Mouse (Mus musculus): ENCODE measurements around the gene Agap2.

The Agap2 gene

DNA sequence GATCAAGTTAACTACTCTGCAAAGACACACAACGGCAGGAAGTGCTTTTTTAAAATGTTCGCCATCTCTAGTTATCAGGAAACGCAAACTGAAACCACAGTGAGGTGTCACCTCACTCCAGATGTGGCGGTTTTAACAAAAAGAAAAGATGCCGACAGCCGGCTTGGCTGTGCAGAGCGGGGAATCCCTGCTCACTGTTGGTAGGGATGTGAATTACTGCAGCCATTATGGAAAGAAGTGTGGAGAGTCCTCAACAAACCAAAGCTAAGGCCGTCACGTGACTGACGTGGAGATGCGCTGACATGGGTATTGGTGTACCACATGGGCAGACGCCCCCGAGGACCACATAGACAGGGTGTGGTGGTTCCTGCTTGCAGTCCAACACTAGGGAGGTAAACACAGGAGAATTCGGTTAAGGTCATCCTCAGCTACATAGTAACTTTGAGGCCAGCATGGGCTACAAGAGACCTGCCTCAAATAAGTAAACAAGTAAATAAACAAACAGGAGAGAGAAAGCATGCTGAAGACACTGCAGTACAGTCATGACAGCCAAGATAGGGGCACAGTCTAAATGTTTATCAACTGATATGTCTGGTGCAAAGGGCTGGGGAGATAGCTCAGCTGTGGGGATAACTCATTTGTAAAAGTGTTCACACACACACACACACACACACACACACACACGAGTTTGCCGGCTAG, 32.6 kb downstream of the Agap2 start:
- peak; percentile 87 for DNase-seq (ENCODE audit: low read depth)

DNA sequence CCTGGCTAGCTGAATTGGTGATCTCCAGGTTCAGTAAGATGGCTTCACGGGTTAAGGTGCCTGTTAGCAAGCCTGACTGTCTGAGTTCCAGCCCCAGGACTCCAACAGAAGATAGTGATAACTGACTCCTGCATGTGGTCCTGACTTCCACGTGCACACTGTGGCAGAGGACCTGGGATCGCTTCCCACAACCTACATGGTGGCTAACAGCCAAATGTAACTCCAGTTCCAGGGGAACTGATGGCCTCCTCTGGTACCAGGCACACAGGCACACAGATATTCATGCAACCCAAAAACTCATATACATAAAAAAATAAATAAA, 33.1 kb downstream of the Agap2 start:
- no peak for DNase-seq (ENCODE audit: low read depth)

DNA sequence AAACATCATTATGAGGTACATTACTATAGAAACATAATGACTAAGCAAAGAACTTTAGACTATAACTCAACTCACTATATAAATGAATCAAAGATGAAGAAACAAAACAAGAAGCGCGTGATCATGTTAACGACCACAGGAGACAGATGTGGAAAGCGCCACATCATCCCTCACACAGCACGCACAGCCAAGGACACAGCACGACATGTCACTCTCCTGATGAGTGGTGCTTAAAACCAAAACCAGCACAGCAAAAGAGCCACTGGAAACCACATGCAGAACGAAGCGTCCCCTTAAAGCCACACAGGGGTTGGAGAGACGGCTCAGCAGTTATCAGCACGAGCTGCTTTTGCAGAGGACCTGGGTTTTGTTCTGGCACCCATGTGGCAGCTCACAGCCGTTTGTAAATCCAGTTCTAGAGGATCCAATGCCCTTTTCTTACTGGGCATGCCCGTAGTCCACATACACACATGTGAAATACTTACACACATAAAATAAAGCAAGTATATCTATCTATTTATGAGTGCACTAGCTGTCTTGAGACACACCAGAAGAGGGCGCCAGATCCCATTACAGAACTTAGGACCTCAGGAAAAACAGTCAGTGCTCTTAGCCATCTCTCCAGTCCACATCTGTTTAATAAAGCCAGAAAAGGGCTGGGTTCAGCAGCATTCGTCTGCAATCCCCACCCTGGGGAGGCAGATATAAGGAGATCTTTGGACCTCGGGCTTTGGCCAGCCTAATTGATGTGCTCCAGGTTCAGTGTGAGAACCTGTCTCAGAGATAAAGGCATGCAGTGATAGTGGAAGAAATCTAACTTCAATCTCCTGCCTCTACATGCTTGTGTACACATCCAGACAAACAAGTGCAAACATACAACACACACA, 36.2 kb downstream of the Agap2 start:
- peak; percentile 66 for DNase-seq (ENCODE audit: low read depth)

DNA sequence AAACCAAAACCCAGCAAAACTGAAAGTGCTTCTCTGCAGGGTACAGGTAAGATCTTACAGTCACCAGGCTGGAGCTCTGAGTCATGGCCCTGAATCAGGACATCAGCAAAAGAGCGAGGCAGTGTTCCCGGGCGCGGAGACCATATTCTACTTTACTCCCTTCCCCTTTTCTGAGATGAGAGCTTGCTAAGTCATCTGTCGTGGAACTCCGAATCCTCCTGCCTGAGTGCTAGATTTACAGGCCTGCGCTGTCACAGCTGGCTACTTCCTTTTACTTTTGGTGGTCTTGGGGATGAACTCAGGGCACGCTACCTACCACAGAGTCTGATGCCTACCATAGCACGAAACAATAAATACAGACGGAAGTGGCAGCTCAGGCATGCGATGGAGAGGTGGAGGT, 39.3 kb downstream of the Agap2 start:
- peak; percentile 55 for DNase-seq (ENCODE audit: low read depth)

DNA sequence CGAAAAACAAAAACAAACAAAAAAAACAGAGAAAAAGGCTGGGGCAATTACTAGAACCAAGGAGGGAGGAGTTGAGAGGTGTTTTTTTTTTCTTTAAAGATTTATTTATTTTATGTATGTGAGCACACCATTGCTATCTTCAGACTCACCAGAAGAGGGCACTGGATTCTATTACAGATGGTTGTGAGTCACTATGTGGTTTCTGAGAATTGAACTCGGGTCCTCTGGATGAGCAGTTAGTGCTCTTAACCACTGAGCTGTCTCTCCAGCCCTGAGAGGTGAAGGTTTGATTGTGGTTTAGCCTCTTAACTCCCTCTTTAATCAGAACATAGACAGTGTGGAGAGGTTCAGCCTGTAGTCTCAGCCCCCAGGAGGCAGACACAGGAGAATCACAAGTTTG, 40.0 kb downstream of the Agap2 start:
- peak; percentile 76 for DNase-seq (ENCODE audit: low read depth)

DNA sequence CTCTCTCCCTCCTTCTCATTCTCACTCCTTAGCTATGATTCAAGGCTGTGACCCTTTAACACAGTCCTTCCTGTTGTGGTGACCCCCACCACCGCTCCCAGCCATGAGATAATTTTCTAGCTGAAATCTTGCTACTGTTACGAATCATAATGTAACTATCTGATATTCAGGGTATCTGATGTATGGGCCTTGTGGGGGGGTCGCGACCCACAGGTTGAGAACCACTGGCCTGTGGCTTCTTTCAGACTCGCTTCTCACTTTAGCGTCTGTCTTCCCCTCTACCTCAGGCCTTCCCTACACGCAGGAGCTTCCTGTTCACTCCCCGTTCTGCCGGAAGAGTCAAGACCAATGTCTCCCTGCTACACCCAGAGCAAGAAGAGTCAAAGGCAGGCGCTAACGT, 43.4 kb downstream of the Agap2 start:
- no peak for DNase-seq (ENCODE audit: low read depth)

DNA sequence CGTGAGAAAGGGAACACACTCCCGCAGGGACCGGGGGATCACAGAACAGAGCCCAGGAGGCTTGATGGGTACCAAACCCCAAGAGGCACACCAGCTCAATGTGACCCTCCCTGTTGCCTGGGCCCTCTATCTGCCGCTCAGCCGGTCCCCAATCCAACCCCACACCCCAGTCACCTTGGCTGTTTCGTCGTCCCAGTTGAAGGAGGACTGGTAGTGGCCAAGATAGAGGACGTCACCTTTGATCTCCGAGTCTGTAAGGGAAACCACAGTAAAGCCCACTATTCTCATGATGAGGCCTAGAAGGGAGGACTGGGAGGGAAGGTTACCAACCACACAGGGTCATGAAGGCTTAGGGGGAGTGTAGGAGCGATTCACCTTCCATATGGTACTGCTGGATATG, 44.1 kb downstream of the Agap2 start:
- DNase-seq (ENCODE audit: low read depth) = no peak

DNA sequence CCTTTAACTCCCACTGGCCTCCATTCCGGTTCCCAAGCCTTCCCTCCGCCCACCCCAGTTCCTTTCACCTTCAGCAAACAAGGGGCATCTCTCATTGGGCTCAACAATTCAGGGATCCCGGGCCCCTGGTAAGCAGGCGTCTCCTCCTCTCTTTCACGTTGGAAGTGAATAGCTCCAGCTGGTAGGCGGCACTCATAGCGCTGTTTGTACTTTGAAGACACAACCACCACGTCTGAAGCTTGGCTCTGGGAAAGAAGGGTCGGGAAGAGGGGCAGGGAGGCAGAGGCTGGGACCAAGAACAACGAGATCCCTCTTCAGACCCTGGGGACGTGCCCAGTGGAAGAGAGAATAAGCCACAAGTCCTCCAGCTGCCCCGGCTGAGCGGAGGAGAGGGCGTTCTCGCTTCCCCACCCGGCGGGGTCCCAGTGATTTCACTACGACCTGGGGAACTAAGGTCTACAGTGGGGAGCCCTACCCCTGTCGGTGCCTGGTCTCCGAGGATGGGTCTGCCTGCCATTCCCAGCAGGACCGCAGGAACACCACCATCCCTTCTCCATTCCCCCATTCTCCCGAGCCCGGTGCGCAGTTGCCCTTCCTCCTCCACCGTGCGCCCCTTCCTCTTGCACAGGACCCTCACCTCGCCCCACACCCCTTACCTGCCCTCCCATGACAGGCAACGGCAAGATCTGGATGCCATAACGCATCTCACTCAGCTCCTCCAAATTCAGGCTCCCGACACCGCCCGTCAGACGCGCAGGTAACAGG, 45.4 kb downstream of the Agap2 start:
- no peak for DNase-seq (ENCODE audit: low read depth)

DNA sequence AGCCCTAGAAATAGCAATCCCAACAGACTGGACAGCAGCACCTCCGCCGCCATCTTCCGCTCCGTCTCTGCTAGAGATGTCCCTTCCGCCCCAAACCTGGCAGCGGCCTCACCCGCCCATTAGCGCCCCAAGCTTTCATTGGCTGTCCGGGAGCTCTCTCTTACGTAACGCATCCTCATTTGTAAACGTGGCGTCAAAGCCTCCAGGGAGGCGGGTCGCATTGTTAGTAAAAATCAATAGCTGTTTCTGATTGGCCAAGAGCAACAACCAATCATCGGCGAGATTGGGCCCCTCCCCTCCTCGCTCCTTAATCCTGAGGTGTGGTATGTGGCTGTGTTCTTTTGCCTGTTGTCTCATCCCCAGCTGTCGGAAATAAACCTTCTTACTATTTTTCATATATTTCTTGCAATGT, 46.0 kb downstream of the Agap2 start, which contains the start of gene Os9:
Gene Os9, minus strand, starts transcription at position 66 of the 412 bp plus-strand sequence.
- DNase-seq (ENCODE audit: low read depth) = peak; percentile 98

DNA sequence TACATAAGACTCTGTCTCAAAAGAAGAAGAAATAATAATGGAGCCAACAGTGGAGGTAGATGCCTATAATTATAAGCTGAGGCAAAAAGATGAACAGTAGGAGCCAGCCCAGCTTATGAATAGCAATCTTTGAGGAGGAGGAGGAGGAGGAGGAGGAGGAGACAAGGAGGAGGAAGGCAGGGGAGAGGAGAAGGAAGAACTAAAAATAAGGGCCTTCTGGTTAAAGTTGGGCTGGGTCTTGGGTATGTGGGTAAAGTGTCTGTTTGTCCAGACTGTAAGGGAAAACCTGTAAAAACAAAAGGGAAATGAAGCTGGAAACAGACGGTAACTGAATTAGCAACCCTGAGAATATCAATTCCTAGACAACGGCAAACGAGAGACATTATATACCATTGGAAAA, 46.9 kb downstream of the Agap2 start:
- DNase-seq (ENCODE audit: low read depth) = no peak

DNA sequence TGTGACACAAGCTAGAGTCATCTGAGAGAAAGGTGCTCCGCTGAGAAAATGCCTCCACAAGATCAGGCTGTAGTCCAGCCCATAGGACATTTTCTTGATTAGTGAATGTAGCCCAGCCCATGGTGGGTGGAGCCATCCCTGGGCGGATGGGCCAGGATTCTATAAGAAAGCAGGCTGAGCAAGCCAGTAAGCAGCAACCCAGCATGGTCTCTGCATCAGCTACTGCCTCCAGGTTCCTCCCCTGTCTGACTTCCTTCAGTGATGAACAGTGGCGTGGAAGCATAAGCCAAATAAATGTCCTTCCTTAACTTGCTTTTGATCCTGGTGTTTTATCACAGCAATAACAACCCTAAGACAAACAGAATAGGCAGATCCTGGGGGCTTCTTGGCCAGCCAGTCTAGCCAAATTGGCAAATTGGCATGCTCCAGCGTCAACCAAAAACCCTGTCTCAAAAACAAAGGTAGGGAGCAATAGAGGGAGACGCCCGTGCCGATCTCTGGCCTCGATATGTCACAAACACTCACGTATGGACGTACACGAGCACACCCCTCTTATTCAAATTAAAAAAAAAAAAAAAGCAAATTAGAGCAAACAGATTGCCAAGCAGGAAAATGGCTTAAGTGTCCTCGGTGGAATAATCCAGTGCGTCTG, 47.8 kb downstream of the Agap2 start:
- no peak for DNase-seq (ENCODE audit: low read depth)

DNA sequence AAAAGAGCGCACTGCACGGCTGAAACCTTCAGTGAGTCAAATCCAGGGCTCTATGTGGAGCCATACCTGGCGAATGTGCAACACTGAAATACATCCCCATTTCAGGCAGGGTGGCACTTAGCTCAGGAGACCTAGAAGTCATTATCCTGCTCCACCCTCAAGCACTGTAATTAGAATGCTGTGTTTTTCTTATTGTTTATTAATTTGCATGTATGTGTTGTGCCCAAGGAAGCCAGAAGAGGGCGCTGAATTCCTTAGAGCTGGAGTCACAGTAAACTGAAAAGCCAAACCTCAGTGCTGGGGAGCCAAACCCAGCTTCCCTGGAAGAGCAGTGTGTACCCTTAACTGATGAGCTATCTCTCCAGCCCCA, 48.3 kb downstream of the Agap2 start:
- DNase-seq (ENCODE audit: low read depth) = peak; percentile 88

DNA sequence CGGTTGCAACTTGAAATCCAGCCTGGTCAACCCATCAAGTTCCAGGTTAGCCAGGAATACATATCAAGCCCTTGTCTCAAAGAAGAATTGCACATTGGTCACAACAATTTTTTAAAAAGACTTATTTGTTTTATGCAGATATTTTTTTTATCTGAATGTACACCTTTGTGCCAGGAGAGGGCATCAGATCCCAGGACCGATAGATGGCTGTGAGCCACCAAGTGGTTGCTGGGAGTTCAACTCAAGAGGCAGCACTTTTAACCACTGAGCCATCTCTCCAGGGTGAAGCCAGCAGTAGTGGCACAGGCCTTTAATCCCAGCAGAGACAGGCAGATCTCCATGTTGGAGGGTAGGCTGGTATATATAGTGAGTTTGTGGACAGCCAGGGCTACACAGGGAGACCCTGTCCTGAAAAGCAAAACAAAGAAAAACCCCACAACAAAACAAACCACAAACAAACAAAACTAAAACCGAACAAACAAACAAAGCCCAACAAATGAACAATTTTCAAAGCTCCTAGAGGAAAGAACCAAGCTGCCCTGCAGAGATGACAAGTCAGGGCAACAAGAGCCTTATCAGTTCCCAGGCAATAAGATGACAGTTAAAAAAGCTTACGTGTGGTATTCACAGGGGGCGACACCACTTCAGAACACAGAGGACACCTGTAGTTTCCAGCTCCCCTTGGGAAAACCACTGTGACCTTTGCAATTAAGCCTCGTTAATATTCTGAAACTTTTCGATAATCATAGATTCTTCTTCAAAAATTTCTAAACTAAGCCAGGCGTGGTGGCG, 50.3 kb downstream of the Agap2 start:
- peak; percentile 85 for DNase-seq (ENCODE audit: low read depth)

DNA sequence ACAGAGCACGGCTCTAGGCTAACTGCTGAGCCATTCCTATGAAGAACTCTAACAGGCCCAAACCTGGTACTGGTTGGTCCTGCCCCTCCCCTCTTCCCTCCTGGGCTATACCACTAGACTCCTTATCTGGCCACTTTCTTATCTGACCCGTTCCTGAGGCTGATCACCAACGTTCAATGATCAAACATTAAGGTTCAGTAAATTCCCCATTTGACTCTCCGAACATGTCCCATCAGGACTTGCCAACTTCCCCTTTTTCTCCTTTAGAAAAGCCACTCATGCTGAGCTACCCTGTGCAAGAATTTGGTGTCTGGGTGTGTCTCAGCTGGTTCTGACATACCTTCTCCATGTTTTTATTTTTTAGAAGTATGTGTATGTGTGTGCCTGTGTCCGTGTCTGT, 51.5 kb downstream of the Agap2 start:
- DNase-seq (ENCODE audit: low read depth) = no peak

DNA sequence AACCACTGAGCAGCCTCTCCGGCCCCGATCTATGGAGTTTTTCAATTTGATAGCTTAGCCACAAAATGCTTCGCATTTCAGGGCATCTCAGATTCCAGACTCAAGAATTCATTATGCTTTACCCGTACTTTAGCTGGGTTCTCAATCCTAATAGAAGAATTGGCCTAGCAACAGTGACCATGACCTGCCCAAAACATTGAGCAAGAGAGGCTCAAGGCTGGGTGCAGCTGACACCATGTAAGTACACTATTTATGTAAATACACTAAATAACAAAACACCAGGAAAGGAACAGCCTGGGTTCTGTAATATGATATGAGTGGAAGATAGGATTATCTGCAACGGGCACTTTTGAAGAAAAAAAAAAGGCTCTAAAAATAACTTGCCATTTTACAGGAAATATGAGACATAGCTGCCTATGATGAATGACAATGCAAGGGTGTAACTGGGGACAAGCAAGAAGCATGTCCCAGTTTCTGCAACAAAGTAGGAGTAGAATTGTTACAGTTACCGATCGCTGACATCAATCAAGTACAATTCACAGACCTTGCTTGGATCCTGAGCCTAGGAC, 52.7 kb downstream of the Agap2 start:
- DNase-seq (ENCODE audit: low read depth) = no peak

DNA sequence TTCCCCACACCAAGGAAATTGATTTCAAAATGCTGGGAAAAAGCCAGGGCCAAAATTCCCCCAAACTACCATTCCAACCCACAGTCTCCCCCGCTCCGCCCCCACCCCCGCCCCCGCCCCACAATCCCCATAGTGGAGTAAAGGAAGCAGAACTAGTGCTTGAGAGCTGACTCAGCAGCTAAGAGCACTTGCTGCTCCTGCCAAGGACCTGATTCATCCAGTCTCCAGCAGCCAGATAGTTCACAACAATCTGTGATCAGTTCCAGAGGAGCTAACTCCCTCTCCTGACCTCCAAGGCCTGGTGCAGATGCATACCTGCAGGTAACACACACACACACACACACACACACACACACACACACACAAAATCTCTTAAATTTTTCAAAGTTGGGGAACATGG, 54.3 kb downstream of the Agap2 start:
- no peak for DNase-seq (ENCODE audit: low read depth)

DNA sequence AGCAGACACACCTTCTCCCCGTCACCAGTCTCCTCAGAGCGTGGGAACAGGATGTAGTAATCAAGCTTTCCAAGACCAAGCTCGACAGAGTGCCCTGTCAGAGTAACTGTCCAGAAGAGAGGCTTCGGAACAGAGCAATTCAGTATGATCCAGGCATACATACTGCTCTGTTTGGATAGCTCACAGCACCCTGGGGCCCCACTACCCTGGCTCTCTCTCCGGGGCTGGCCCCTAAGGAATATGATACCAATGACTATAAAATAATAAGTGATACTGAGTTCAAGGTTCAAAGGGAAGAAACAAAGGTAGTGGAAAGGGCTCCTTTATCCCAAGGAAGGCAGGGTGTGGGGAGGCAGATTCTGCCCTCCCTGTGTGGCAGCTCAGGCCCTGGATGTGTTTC, 57.4 kb downstream of the Agap2 start:
- no peak for DNase-seq (ENCODE audit: low read depth)

DNA sequence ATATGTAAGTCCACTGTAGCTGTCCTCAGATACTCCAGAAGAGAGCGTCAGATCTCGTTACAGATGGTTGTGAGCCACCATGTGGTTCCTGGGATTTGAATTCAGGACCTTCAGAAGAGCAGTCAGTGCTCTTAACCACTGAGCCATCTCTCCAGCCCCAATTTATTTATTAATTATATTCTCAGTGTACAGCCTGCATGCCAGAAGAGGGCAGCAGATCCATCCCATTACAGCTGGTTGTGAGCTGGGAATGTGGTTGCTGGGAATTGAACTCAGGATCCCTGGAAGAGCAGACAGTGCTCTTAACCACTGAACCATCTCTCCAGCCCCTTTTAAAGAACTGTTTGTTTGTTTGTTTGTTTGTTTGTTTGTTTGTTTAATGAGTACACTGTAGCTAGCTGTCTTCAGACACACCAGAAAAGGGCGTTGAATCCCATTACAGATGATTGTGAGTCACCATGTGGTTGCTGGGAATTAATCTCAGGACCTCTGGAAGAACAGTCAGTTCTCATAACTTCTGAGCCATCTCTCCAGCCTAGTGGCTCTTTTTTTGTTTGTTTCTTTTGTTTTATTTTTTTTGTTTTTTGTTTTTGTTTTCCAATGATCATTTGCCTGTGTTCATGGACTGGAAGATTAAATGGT, 59.4 kb downstream of the Agap2 start:
- peak; percentile 58 for DNase-seq (ENCODE audit: low read depth)

DNA sequence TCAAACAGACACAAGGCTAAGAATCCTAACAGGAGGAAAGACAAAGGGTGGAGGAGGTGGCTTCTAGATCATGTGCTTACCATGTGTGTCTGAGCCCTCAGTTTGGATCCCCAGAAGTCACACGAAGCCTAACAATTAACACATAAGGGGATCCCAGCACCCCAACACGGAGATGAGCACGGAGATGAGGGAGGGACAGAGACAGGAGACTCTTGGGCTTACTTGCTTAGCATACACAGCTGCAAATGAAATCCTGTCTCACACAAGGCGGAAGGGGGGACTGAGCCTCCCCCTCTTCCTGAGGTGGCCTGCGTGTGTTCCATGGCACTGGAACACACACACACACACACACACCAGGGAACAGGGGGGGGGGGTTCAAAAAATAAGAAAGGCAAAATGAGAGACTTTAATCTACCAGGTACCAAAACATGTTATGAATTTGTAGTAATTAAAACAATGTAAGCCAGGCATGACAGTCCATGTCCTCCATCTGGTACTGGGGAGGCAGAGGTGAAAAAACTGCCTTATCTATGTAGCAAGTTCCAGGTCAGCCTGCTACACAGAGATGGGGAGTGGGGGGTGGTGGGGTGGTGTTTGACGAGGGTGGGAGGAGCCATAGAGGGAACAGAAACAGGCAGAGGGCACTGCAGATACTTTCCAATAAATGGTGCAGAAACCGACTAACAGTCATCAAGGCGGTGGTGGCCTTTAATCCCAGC, 60.2 kb downstream of the Agap2 start:
- DNase-seq (ENCODE audit: low read depth) = peak; percentile 81

DNA sequence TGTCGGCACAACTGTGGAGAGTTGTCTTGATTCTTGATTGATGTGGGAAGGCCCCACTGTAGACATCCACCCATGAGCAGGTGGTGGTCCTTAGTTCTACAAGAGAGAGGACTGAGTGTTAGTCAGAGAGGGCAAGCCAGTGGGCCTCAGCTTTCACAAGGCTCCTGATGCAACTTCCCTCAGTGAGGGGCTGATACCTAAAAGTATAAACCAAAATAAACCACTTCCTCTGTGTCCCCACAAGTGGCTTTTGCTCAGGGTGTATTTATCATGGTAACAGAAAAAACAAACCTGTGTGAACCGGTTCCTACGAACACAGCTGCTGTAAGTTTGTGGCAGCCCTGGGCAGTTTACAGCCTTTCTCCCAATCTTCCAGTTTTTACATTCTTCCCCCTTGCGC, 61.4 kb downstream of the Agap2 start:
- DNase-seq (ENCODE audit: low read depth) = peak; percentile 91

Data from induced T-regulatory cell, adult 2 months (primary cell).